ENCODE assay signal across 8 mouse cellular contexts in the genomic region with DNA sequence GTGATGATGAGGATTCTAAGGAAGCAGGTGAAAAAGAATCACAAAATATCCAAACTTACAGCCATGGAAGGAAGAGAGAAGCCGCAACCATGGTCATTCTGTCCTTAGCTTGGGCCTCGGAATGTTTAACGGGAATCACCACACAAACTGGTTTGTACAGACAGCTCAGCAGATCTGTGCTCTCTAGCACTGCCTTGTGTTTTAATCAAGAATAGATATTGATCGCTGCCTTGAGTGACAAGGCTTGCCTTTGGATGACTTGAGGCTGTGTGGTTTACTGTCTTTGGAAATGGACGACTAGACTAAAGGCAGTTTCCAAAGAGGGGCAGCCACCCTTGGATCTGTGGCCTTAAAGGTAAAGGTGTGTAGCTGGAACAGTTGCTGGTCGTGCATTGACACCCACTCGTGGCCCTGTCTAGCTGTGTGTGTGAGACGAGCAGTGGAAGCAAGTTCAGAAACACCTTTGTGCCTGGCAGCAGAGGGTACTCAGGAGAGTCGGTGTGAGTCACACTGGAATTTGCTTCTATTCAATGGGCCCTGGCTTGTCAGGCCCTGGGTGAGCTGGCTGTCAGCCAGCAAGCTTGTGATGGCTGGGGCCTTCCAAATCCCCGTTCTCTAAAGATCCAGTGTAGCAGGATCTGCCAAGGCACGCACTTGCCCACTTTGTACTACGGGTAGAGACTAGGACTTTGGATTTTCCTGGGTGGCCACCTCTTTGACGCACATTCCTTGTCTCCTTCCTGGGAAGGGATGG. TPM values are rescaled to one million over a fixed set of nuclear protein-coding genes. Genes with fewer than 3 reads are reported as not detected.
DNase-seq lines count a peak whose midpoint lies in the region; ATAC-seq and TF ChIP-seq lines count a peak whose summit lies in the region.

No protein-coding gene starts in this region.

- no peak overlapping the region for H3K4me2 ChIP-seq in lung, embryonic 14.5 days
- no peak overlapping the region for H3K4me2 ChIP-seq in hindbrain, embryonic 15.5 days
- no peak overlapping the region for H3K4me2 ChIP-seq in limb, embryonic 15.5 days

- H3K4me1 ChIP-seq in lung, embryonic 14.5 days (ENCODE audit: insufficient read depth), result 0 out of 2 replicates have a peak, but pooled peaks cover 8% of the 10 kb centered on the region
- H3K4me1 ChIP-seq in lung, adult 2 months (ENCODE audit: control insufficient read depth, insufficient read depth, low read length), result peaks cover 2% of the 10 kb centered on the region; the same call in 1 of the 2 replicates
- peaks cover 5% of the 10 kb centered on the region; the same call in 1 of the 2 replicates for H3K4me1 ChIP-seq in hindbrain, embryonic 15.5 days (replicated peaks)
- H3K4me1 ChIP-seq in limb, embryonic 15.5 days, result peaks cover 5% of the 10 kb centered on the region; the same call in 1 of the 2 replicates

- peaks cover 11% of the 10 kb centered on the region; the same call in 1 of the 2 replicates for H3K36me3 ChIP-seq in lung, embryonic 14.5 days (ENCODE audit: insufficient read depth)
- H3K36me3 ChIP-seq in hindbrain, embryonic 15.5 days, result 0 out of 2 replicates have a peak, but pooled peaks cover 6% of the 10 kb centered on the region
- H3K36me3 ChIP-seq in limb, embryonic 15.5 days, result peaks cover 11% of the 10 kb centered on the region

- H3K4me3 ChIP-seq in lung, embryonic 14.5 days (ENCODE audit: low read depth, low read length), result no peak overlapping the region
- H3K4me3 ChIP-seq in lung, adult 2 months (replicated peaks; ENCODE audit: extremely low read depth, low read depth, low read length), result no peak overlapping the region
- no peak overlapping the region for H3K4me3 ChIP-seq in hindbrain, embryonic 15.5 days
- H3K4me3 ChIP-seq in limb, embryonic 15.5 days, result no peak overlapping the region

- H3K27ac ChIP-seq in lung, embryonic 14.5 days (ENCODE audit: low read depth), result peak overlapping the region; percentile 77; the same call in 1 of the 2 replicates
- H3K27ac ChIP-seq in hindbrain, embryonic 15.5 days (replicated peaks), result peak overlapping the region; percentile 33; the same call in 1 of the 2 replicates
- peak overlapping the region; percentile 65 for H3K27ac ChIP-seq in limb, embryonic 15.5 days

- ATAC-seq in lung, embryonic 14.5 days (ENCODE audit: insufficient read depth), result peak; percentile 91
- 0 out of 2 replicates have a peak, but pooled peaks have one; percentile 14 for ATAC-seq in erythroid progenitor cell, adult 5-6 weeks (replicated peaks; ENCODE audit: low FRiP score, poor library complexity, severe bottlenecking)
- peak; percentile 68 for ATAC-seq in hindbrain, embryonic 15.5 days (ENCODE audit: low FRiP score, low read depth)
- peak; percentile 74; the same call in 1 of the 2 replicates for ATAC-seq in limb, embryonic 15.5 days (ENCODE audit: insufficient number of reproducible peaks, low FRiP score, low TSS enrichment, low read depth)

- no peak for TF ChIP-seq CTCF in lung, embryonic 14.5 days (IDR thresholded peaks at IDR 0.05; ENCODE audit: low read depth)
- TF ChIP-seq CTCF in lung, adult 2 months (IDR thresholded peaks at IDR 0.05; ENCODE audit: insufficient read depth, low read length), result no peak

- H3K9me3 ChIP-seq in lung, embryonic 14.5 days (ENCODE audit: low read depth, low read length), result no peaks in the 10 kb centered on the region
- no peaks in the 10 kb centered on the region for H3K9me3 ChIP-seq in hindbrain, embryonic 15.5 days
- H3K9me3 ChIP-seq in limb, embryonic 15.5 days, result no peaks in the 10 kb centered on the region

- WGBS in lung, embryonic 14.5 days, result 64% methylated on average over 13 of the region's 13 CpGs
- WGBS in lung, adult 2 months, result 70% methylated on average over 13 of the region's 13 CpGs
- 64% methylated on average over 13 of the region's 13 CpGs for WGBS in hindbrain, embryonic 15.5 days
- WGBS in limb, embryonic 15.5 days, result 64% methylated on average over 13 of the region's 13 CpGs

- peak; percentile 89 for DNase-seq in lung, embryonic 14.5 days
- DNase-seq in lung, adult 2 months, result no peak
- DNase-seq in spleen, postnatal 10 days (ENCODE audit: low spot score in 2 of 2), result no peak
- no peak for DNase-seq in c-Kit-positive CD71-positive TER-119-positive erythroid progenitor cells, embryonic 14.5 days (ENCODE audit: low spot score)
- DNase-seq in embryo, embryonic 10.5 days (ENCODE audit: low spot score), result no peak

- no peaks in the 10 kb centered on the region for H3K27me3 ChIP-seq in lung, embryonic 14.5 days (ENCODE audit: insufficient read depth, low read length)
- no peaks in the 10 kb centered on the region for H3K27me3 ChIP-seq in hindbrain, embryonic 15.5 days
- no peaks in the 10 kb centered on the region for H3K27me3 ChIP-seq in limb, embryonic 15.5 days

- TF ChIP-seq POLR2A in lung, adult 2 months (IDR thresholded peaks at IDR 0.05; ENCODE audit: borderline replicate concordance, extremely low read depth, low read depth, low read length), result no peak

- H3K9ac ChIP-seq in lung, embryonic 14.5 days, result no peak overlapping the region
- no peak overlapping the region for H3K9ac ChIP-seq in hindbrain, embryonic 15.5 days
- H3K9ac ChIP-seq in limb, embryonic 15.5 days, result 0 out of 2 replicates have a peak overlapping the region, but pooled peaks have one; percentile 1

RNA-seq across cellular contexts. Expression of gene Gpr161, which starts 7.0 kb away (rescaled TPM):
- polyA plus RNA-seq in lung, embryonic 14.5 days (2014; fragmentation: Nextera tagmentation; extraction: Ambion mirVana), result 1.4 TPM in 2 replicates
- 2.8 and 3.0 TPM in 2 replicates for polyA plus RNA-seq in lung, adult 2 months (2012; rRNA removed)
- not detected in 2 replicates for total RNA-seq in erythroid progenitor cell, adult 5-6 weeks (2015; ENCODE audit: low replicate concordance)
- total RNA-seq in erythroid progenitor cell, adult 5-6 weeks (2017; ENCODE audit: low replicate concordance), result 0.26 TPM in 1 of 2 replicates, not detected in the other
- 3.0 and 3.1 TPM in 2 replicates for polyA plus RNA-seq in hindbrain, embryonic 15.5 days (2015; fragmentation: Nextera tagmentation; extraction: Ambion mirVana)
- 0.94 and 1.3 TPM in 2 replicates for polyA plus RNA-seq in limb, embryonic 15.5 days (2015; fragmentation: Nextera tagmentation; extraction: Ambion mirVana)

Comparison
In these comparisons a context has a peak if more than half of its experiments do, and no peak if none do; other contexts are left out.
1. ATAC-seq: peak in every context shown above with its lines; median percentile 91 in lung, embryonic 14.5 days; 74 in limb, embryonic 15.5 days; 68 in hindbrain, embryonic 15.5 days; 14 in erythroid progenitor cell, adult 5-6 weeks.